Mouse (Mus musculus): Measurements from ENCODE around the gene Spocd1. TPM values are rescaled to one million over a fixed set of nuclear protein-coding genes. Genes with fewer than 3 reads are reported as not detected.
A peak's percentile ranks its signal among the peaks of the same experiment; 100 is the strongest.

Gene Spocd1
- polyA plus RNA-seq, 1 experiment from 2014 or later, result not detected

DNA sequence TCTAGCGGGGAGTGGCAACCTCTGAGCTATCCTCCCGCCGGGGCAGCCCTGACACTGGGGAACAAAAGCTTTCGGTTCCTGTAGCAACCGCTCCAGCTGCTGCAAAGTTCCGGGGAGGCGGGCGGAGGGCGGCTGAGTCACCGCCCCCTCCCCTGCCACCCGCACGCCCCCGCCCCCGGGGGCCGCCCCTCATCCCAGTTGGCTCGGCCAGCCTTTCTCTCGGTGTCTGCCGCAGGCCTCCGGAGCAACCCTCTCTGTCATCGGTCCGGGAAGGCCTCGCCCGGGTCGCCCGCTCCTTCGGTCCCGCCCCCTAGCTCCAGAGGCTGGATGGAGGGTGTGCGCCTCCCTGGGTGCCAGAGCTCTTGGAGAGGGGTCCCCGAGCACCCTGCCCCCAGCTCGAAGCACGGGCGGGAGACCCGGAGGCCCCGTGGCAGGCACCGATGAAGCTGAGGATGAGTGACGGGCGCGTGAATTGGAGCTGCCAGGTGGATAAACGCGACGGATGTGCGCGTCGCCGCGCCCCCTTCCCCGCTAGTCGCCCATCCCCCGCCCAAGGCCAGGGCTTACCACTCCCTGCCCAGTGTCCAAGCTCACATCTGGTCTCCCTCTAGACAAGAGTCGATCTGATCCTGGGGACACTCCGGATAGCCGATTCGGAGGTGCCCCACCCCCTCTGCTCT lies 58.9 kb downstream of the Spocd1 start:
- peak; percentile 9; the same call in 1 of the 2 replicates for ATAC-seq
- under 1% methylated on average over 50 of the region's 53 CpGs for WGBS
- H3K4me1 ChIP-seq (replicated peaks; ENCODE audit: control insufficient read depth, insufficient read depth, low read length), result peaks cover 54% of the 10 kb centered on the region
- H3K36me3 ChIP-seq (ENCODE audit: control insufficient read depth, insufficient read depth), result no peaks in the 10 kb centered on the region
- H3K9me3 ChIP-seq (ENCODE audit: control insufficient read depth, low read length), result no peaks in the 10 kb centered on the region
- H3K27me3 ChIP-seq (replicated peaks; ENCODE audit: control insufficient read depth, insufficient read depth, low read length), result 0 out of 2 replicates have a peak, but pooled peaks cover 2% of the 10 kb centered on the region
- peak overlapping the region; percentile 89 for H3K4me2 ChIP-seq (ENCODE audit: low read length)
- H3K9ac ChIP-seq (replicated peaks; ENCODE audit: low read depth, low read length), result peak overlapping the region; percentile 68
- H3K27ac ChIP-seq (ENCODE audit: low read length), result peak overlapping the region; percentile 32; the same call in 1 of the 2 replicates
- peak overlapping the region; percentile 50 for H3K4me3 ChIP-seq (replicated peaks; ENCODE audit: low read length)

DNA sequence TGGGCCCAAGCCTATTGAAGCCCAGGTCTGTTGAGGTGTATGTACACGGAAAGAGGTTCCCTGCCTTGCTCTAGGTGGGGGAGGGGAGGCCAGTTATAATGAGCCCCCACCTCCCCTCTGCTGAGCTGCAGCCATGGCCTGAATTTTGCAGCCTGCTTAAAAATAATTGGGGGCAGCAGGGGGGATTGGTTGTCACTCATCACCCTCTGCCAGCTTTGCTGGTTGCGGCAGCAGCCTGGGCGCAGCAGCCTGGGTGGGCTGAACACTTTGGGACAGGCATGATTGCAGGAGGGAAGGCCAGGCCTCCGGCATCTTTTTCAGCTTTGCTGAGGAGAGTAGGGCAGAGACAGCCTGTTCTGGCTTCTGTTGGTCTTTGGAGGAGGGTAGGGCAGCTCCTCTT lies 60.9 kb downstream of the Spocd1 start:
- Histone ChIP-seq H3K4me1 (replicated peaks; ENCODE audit: control insufficient read depth, insufficient read depth, low read length) (peaks cover 55% of the 10 kb centered on the region), H3K27me3 (replicated peaks; ENCODE audit: control insufficient read depth, insufficient read depth, low read length) (0 out of 2 replicates have a peak, but pooled peaks cover 2% of the 10 kb centered on the region), H3K4me2 (ENCODE audit: low read length) (no peak overlapping the region), H3K27ac (ENCODE audit: low read length) (no peak overlapping the region), H3K4me3 (replicated peaks; ENCODE audit: low read length) (no peak overlapping the region), H3K9me3 (ENCODE audit: control insufficient read depth, low read length) (no peaks in the 10 kb centered on the region), H3K36me3 (ENCODE audit: control insufficient read depth, insufficient read depth) (no peaks in the 10 kb centered on the region), H3K9ac (replicated peaks; ENCODE audit: low read depth, low read length) (peak overlapping the region; percentile 31; the same call in 1 of the 2 replicates)
- no peak for ATAC-seq
- WGBS, result 17% methylated on average over 4 of the region's 4 CpGs

DNA sequence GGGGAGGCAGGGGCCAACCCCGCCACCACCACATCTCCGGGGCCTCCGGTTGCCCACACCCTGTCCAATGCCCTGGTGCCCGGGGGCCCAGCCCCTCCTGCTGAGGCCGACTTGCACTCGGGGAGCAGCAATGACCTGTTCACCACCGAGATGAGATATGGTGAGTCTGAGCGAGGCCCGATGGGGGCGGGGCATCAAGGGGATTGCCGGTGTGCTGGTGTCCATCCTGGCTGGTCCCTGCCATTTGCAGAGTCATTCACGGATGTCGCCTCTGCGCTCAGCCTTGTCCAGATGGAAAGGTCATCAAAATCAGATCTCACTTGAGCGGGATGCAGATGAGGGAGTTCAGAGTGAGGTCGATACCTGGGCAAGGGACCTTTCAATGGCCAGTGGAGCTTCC lies 63.7 kb downstream of the Spocd1 start:
- Histone ChIP-seq H3K36me3 (ENCODE audit: control insufficient read depth, insufficient read depth) (no peaks in the 10 kb centered on the region), H3K4me3 (replicated peaks; ENCODE audit: low read length) (no peak overlapping the region), H3K4me1 (replicated peaks; ENCODE audit: control insufficient read depth, insufficient read depth, low read length) (peaks cover 46% of the 10 kb centered on the region), H3K27ac (ENCODE audit: low read length) (no peak overlapping the region), H3K27me3 (replicated peaks; ENCODE audit: control insufficient read depth, insufficient read depth, low read length) (no peaks in the 10 kb centered on the region), H3K4me2 (ENCODE audit: low read length) (no peak overlapping the region), H3K9me3 (ENCODE audit: control insufficient read depth, low read length) (no peaks in the 10 kb centered on the region), H3K9ac (replicated peaks; ENCODE audit: low read depth, low read length) (no peak overlapping the region)
- WGBS, result 78% methylated on average over 16 of the region's 16 CpGs
- ATAC-seq, result no peak

DNA sequence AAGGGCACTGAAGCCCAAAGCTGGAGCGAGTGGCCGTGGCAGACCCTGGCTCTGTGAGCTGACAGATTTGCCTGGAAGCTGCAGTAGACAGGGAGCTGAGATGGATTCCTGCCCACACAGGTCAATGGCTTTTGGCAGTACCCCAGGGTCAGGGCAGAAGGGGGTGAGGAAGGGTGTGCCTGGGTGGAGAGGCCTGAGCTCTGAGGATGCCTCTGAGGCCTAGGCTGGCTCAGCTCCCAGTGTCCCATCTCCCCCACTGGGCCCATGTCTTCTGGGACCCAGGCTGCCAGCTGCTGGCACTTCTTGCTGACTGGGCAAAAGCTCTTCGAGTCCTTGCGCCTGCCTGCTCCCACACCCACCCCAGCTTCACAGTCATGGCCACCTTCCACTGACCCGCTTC lies 64.2 kb downstream of the Spocd1 start:
- H3K36me3 ChIP-seq (ENCODE audit: control insufficient read depth, insufficient read depth), result no peaks in the 10 kb centered on the region
- WGBS, result 83% methylated on average over 5 of the region's 5 CpGs
- no peak overlapping the region for H3K4me2 ChIP-seq (ENCODE audit: low read length)

DNA sequence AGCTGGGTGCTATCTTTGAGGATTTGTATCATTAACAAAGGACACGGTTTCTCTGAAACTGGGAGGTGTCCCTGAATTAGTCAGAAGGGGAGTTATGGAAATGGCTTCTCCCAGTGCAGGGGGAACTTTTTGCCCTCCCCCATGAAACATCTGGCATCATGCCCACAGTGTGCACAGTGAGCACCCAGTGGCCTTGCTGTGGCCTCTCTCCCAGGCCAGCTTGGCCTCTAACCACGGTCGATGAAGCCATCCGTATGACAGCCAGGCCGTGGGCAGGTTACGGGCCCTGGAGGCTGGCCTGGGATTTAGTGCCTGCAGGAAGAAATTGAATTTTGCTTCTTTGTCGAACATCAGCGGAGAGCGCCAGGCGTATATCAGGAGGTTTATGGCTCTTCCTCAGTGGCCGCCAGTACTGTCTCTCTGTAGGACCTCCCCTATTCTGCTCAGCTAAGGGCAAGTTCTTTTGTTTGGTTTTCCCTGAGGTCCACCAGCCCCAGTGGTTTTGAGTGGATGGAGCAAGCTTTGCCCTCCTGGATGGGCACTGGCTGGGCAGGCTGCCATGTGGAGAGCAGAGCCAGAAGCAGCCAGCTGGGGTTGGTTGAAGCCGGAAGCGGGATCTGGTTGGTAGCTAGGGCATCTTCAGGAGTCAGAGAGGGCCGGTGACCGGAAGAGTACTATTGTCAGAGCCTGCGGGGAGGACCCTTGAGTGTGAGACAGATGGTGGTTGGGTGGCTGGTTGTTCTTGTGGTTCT lies 65.1 kb downstream of the Spocd1 start:
- Histone ChIP-seq H3K4me3 (replicated peaks; ENCODE audit: low read length) (no peak overlapping the region), H3K4me2 (ENCODE audit: low read length) (no peak overlapping the region), H3K27ac (ENCODE audit: low read length) (peak overlapping the region; percentile 73; the same call in 1 of the 2 replicates), H3K9me3 (ENCODE audit: control insufficient read depth, low read length) (no peaks in the 10 kb centered on the region), H3K36me3 (ENCODE audit: control insufficient read depth, insufficient read depth) (no peaks in the 10 kb centered on the region), H3K4me1 (replicated peaks; ENCODE audit: control insufficient read depth, insufficient read depth, low read length) (peaks cover 37% of the 10 kb centered on the region), H3K9ac (replicated peaks; ENCODE audit: low read depth, low read length) (no peak overlapping the region), H3K27me3 (replicated peaks; ENCODE audit: control insufficient read depth, insufficient read depth, low read length) (no peaks in the 10 kb centered on the region)
- 76% methylated on average over 16 of the region's 16 CpGs for WGBS
- 0 out of 2 replicates have a peak, but pooled peaks have one; percentile 18 for ATAC-seq

More for the DNA sequence above, 64.2 kb downstream of the Spocd1 start:
- Histone ChIP-seq H3K27me3 (replicated peaks; ENCODE audit: control insufficient read depth, insufficient read depth, low read length) (no peaks in the 10 kb centered on the region), H3K4me1 (replicated peaks; ENCODE audit: control insufficient read depth, insufficient read depth, low read length) (peaks cover 41% of the 10 kb centered on the region), H3K4me3 (replicated peaks; ENCODE audit: low read length) (no peak overlapping the region), H3K27ac (ENCODE audit: low read length) (no peak overlapping the region), H3K9ac (replicated peaks; ENCODE audit: low read depth, low read length) (no peak overlapping the region), H3K9me3 (ENCODE audit: control insufficient read depth, low read length) (no peaks in the 10 kb centered on the region)
- ATAC-seq, result no peak

DNA sequence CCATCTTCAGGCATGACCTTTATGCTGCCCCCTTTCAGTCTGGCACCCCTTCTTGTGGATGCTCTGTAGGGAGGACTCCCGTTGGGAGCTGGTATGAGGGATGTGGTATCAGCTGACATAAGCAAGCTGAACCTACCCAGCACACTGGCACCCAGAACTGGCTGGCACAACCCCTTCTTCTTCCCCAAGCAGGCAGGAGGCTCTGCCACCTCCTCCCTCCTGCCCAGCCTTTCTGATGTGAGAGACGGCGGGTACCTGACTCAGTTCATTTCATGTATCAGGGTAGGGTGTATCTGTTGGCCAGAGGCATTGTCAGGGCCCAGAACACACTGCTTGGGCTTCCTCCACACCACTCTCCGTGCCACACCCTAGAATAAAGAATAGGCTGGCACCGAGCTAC lies 65.7 kb downstream of the Spocd1 start:
- 77% methylated on average over 5 of the region's 5 CpGs for WGBS
- H3K4me1 ChIP-seq (replicated peaks; ENCODE audit: control insufficient read depth, insufficient read depth, low read length), result peaks cover 35% of the 10 kb centered on the region
- H3K4me2 ChIP-seq (ENCODE audit: low read length), result no peak overlapping the region
- H3K27me3 ChIP-seq (replicated peaks; ENCODE audit: control insufficient read depth, insufficient read depth, low read length), result no peaks in the 10 kb centered on the region
- no peak for ATAC-seq
- H3K9me3 ChIP-seq (ENCODE audit: control insufficient read depth, low read length), result no peaks in the 10 kb centered on the region
- H3K9ac ChIP-seq (replicated peaks; ENCODE audit: low read depth, low read length), result no peak overlapping the region
- peak overlapping the region; percentile 73 for H3K27ac ChIP-seq (ENCODE audit: low read length)
- H3K4me3 ChIP-seq (replicated peaks; ENCODE audit: low read length), result no peak overlapping the region
- H3K36me3 ChIP-seq (ENCODE audit: control insufficient read depth, insufficient read depth), result no peaks in the 10 kb centered on the region

DNA sequence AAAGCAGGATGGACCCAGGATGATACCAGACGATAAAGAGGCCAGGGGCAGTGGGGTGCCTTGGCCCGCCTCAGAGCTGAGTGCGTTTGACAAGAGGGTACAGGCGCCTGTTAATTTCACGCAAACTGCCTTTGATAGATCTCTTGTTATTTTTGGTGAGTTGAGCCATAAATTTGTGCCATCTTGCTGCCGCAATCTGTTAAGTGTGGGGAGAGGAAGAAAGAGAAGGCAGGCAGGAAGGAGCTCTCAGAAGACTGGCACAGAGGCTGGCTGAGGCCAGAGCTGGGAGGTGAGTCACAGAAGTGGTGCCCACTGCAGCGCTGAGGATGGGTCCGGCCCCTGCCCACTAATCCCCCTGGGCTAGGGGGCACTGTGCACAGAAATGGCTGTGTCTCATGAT lies 66.2 kb downstream of the Spocd1 start:
- peak overlapping the region; percentile 73 for H3K27ac ChIP-seq (ENCODE audit: low read length)
- no peak overlapping the region for H3K4me3 ChIP-seq (replicated peaks; ENCODE audit: low read length)
- 0 out of 2 replicates have a peak, but pooled peaks have one; percentile 19 for ATAC-seq
- WGBS, result 66% methylated on average over 8 of the region's 8 CpGs
- no peaks in the 10 kb centered on the region for H3K9me3 ChIP-seq (ENCODE audit: control insufficient read depth, low read length)
- H3K4me2 ChIP-seq (ENCODE audit: low read length), result no peak overlapping the region
- peaks cover 30% of the 10 kb centered on the region for H3K4me1 ChIP-seq (replicated peaks; ENCODE audit: control insufficient read depth, insufficient read depth, low read length)
- H3K27me3 ChIP-seq (replicated peaks; ENCODE audit: control insufficient read depth, insufficient read depth, low read length), result no peaks in the 10 kb centered on the region
- H3K9ac ChIP-seq (replicated peaks; ENCODE audit: low read depth, low read length), result no peak overlapping the region
- no peaks in the 10 kb centered on the region for H3K36me3 ChIP-seq (ENCODE audit: control insufficient read depth, insufficient read depth)

DNA sequence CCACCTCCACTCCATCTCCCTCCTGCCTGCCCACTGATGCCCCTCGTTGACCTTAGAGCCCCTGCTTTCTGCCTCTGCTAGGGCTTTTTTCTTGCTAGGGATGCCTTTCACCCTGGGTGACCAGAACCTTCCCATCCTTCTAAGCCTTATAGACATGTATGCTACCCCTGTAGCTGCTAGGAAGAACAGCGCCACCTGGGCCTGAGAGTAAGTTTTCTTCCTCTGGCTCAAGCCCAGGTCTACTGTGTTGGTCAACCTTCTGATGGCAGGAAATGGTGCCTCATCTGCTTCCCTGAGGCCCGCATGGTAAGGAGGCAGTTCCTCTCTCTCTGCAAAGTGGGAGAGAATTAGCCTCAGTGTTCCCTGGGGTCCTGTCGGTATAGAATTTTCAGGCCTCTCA lies 67.0 kb downstream of the Spocd1 start:
- Histone ChIP-seq H3K9ac (replicated peaks; ENCODE audit: low read depth, low read length) (no peak overlapping the region), H3K27ac (ENCODE audit: low read length) (no peak overlapping the region), H3K9me3 (ENCODE audit: control insufficient read depth, low read length) (no peaks in the 10 kb centered on the region), H3K36me3 (ENCODE audit: control insufficient read depth, insufficient read depth) (no peaks in the 10 kb centered on the region), H3K4me3 (replicated peaks; ENCODE audit: low read length) (no peak overlapping the region), H3K4me2 (ENCODE audit: low read length) (no peak overlapping the region), H3K27me3 (replicated peaks; ENCODE audit: control insufficient read depth, insufficient read depth, low read length) (no peaks in the 10 kb centered on the region), H3K4me1 (replicated peaks; ENCODE audit: control insufficient read depth, insufficient read depth, low read length) (peaks cover 28% of the 10 kb centered on the region)
- 80% methylated on average over 4 of the region's 4 CpGs for WGBS
- ATAC-seq, result no peak

DNA sequence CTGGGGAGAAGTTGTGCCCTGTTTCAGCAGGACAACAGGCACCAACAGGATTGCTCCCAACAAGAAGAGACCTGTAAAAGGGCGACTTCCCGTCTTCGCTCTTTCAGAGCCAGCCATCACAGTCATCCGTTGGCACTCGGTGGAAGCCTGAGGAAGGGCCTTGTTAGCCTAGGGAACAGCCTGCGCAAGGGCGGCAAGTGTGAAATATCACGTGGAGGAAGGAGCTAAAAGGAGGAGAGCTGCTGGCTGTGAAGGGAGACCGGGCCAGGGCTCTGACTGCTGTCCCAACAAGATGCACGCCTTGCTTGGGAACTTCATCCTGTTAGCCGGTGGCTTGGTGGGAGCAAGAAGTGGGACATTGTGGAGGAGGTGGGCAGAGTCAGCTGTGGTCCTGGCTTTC lies 69.1 kb downstream of the Spocd1 start:
- no peak for ATAC-seq
- H3K9me3 ChIP-seq (ENCODE audit: control insufficient read depth, low read length), result no peaks in the 10 kb centered on the region
- peaks cover 38% of the 10 kb centered on the region for H3K4me1 ChIP-seq (replicated peaks; ENCODE audit: control insufficient read depth, insufficient read depth, low read length)
- H3K4me2 ChIP-seq (ENCODE audit: low read length), result no peak overlapping the region
- no peak overlapping the region for H3K27ac ChIP-seq (ENCODE audit: low read length)
- H3K27me3 ChIP-seq (replicated peaks; ENCODE audit: control insufficient read depth, insufficient read depth, low read length), result no peaks in the 10 kb centered on the region
- no peak overlapping the region for H3K9ac ChIP-seq (replicated peaks; ENCODE audit: low read depth, low read length)
- H3K4me3 ChIP-seq (replicated peaks; ENCODE audit: low read length), result no peak overlapping the region
- whole genome bisulfite sequencing, result 68% methylated on average over 11 of the region's 11 CpGs
- no peaks in the 10 kb centered on the region for H3K36me3 ChIP-seq (ENCODE audit: control insufficient read depth, insufficient read depth)
